Mouse (Mus musculus): ENCODE data around the gene Serpina3n. TPM values are rescaled to one million over a fixed set of nuclear protein-coding genes. Genes with fewer than 3 reads are reported as not detected.

The Serpina3n gene
- polyA plus RNA-seq, 1 experiment from 2014 or later = 2.7 TPM

DNA sequence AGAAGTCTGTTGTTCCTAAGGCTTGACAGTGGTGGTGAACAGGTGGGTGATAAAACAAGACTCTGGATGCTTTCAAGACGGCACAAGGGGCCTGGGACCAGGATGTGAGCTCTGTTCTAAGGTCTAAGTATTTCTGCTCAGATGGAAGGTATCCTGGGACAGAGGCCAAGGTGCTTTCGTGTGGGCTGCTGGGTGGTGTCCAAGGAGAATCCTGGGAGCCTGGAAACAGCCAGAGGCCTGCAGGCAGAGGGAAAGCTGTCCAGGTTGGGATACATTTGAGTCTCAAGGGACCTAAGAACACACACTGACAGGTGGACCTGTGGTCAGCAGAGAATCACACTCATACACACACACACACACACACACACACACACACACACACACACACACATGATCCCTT lies 8.0 kb downstream of the Serpina3n start:
- 69% methylated on average over 2 of the region's 2 CpGs for WGBS
- ATAC-seq (ENCODE audit: low FRiP score) = no peak
- Histone ChIP-seq H3K4me1 (0 out of 2 replicates have a peak, but pooled peaks cover 3% of the 10 kb centered on the region), H3K4me2 (no peak overlapping the region), H3K27me3 (replicated peaks) (no peaks in the 10 kb centered on the region), H3K27ac (replicated peaks) (no peak overlapping the region), H3K4me3 (replicated peaks) (no peak overlapping the region), H3K36me3 (no peaks in the 10 kb centered on the region), H3K9ac (replicated peaks) (no peak overlapping the region), H3K9me3 (replicated peaks) (no peaks in the 10 kb centered on the region)

DNA sequence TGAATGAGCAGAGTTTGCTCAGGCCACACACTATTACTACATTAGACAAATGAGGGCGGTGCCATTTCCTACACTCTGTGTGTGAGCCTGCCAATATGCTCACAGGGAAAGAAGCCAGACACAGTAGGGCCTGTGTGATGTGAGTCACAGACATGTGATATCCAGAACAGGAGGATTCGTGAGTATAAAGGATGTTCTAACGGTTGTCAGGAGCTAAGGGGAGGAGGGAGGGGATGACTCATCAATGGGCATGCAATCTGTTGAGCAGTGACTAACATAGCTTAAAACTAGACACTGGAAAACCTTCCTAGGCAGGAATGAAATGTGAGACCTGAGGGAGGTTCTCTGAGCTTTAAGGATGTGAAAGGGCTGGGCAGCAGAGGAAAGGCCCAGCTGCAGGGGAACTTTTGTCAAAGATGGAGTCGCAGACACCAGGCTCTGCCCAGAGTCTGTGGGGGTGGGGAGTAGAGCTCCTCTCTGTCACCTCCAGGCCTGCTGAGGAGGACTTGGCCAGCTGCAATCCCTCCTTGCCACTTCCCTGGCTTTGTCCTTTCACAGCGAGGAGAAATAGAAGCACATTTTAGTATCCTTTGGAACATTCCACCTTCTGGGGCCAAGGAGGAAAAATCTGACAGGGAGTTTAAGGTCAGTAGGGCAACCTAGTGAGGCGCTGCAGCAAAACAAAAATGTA lies 9.2 kb downstream of the Serpina3n start:
- H3K4me3 ChIP-seq (replicated peaks) = no peak overlapping the region
- no peaks in the 10 kb centered on the region for H3K36me3 ChIP-seq
- WGBS = 65% methylated on average over 6 of the region's 6 CpGs
- H3K27ac ChIP-seq (replicated peaks) = no peak overlapping the region
- H3K9ac ChIP-seq (replicated peaks) = no peak overlapping the region
- H3K4me2 ChIP-seq = no peak overlapping the region
- H3K27me3 ChIP-seq (replicated peaks) = 0 out of 2 replicates have a peak, but pooled peaks cover 1% of the 10 kb centered on the region
- ATAC-seq (ENCODE audit: low FRiP score) = no peak
- H3K9me3 ChIP-seq (replicated peaks) = no peaks in the 10 kb centered on the region
- 0 out of 2 replicates have a peak, but pooled peaks cover 3% of the 10 kb centered on the region for H3K4me1 ChIP-seq

DNA sequence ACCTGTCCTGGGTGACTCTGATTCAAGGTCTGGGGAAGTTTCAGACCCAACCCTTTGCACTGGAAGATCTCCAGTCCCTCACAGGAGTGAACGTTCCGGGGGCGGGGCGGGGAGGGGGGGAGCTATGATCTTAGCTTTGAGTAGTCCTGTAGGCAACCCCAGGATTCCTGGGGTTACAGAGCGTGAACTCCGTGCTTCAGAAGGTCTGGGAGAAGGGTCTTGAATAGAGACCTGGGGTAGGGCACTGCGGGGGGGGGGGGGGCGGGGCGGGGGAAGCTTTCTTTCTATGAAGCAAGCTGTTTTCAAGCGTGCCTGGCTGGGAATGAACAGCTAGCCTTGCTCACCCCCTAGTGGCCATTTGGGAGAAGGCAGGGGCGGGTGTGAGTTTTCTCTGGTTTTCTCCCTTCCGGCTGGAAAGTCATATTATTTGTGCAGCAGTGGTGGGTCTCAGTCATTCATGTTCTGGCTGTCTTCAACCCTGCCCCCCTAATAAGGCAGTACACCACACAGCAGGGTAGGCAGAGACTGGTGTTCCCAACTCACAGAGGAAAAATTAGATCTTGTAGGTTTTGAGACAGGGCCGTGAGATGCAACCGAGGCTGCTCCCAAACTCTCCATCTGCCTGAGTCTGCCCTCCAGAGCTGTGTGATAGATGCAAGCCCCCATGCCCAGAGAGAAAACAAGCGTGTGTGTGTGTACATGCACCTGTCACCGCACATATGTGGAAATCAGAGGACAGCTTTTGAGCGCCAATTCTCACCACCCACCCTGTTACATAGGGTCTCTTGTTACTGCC lies 12.0 kb downstream of the Serpina3n start:
- peak overlapping the region; percentile 29 for H3K4me3 ChIP-seq (replicated peaks)
- H3K27me3 ChIP-seq (replicated peaks) = 0 out of 2 replicates have a peak, but pooled peaks cover 2% of the 10 kb centered on the region
- WGBS = 18% methylated on average over 14 of the region's 17 CpGs

DNA sequence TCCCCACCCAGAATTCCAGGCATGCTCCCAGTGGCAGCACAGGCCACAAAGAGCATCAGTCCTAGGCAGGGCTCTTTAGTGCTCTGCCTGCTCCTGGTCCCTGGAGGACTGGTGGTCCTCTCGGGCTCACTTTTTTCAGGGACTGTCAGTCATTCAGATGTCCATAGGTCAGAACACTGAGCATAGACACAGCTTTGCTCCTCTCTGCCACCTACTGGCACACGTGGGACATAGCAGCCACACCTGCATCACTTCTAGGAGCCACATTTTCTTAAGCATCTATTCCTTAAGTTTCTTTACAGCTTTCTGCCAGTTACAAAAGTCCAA lies 12.6 kb downstream of the Serpina3n start:
- Histone ChIP-seq H3K4me1 (peaks cover 8% of the 10 kb centered on the region; the same call in 1 of the 2 replicates), H3K9me3 (replicated peaks) (no peaks in the 10 kb centered on the region), H3K4me2 (no peak overlapping the region), H3K9ac (replicated peaks) (no peak overlapping the region), H3K36me3 (no peaks in the 10 kb centered on the region), H3K4me3 (replicated peaks) (no peak overlapping the region), H3K27me3 (replicated peaks) (0 out of 2 replicates have a peak, but pooled peaks cover 2% of the 10 kb centered on the region), H3K27ac (replicated peaks) (peak overlapping the region; percentile 33; the same call in 1 of the 2 replicates)
- ATAC-seq (ENCODE audit: low FRiP score) = peak; percentile 60
- WGBS = 8% methylated on average over 2 of the region's 2 CpGs

More for the DNA sequence above, 12.0 kb downstream of the Serpina3n start:
- Histone ChIP-seq H3K9me3 (replicated peaks) (no peaks in the 10 kb centered on the region), H3K36me3 (no peaks in the 10 kb centered on the region), H3K9ac (replicated peaks) (0 out of 2 replicates have a peak overlapping the region, but pooled peaks have one; percentile 7), H3K4me1 (peaks cover 8% of the 10 kb centered on the region; the same call in 1 of the 2 replicates), H3K27ac (replicated peaks) (peak overlapping the region; percentile 33; the same call in 1 of the 2 replicates), H3K4me2 (peak overlapping the region; percentile 60)
- ATAC-seq (ENCODE audit: low FRiP score) = peak; percentile 82

DNA sequence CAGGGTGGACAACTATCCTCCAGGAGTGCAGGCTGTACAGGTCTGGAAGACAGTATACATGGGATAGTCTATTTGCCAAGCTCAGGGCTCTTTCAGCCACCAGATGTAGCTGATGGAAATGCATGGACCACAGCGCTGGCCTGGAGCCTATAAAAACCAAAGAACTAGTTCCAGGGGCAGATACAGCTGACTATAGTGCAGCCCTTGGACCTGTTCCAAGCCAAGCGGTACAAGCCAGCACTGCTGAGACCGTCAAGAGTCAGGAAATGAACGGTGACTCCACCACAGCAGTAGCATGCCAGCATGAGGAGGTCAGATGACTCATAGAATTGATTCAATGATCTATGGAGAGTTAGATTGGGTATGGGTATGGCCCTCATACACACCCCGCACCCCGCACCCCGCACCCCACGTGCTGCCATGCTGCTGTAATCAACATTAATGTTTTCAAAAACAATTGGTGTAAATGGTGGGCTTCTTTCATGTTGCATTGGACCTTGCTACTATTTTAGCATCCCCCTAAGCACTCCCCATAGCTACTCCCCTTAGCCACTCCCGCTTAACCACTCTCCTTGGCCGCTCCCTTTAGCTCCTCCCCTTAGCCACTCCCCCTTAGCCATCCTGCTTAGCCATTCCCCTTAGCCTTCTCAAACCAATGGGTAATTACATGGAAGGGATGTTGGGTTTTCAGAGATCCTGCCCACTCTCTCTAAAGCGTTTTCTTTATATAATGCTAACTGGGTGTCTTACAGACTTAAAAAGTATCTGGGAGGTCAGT lies 16.3 kb downstream of the Serpina3n start:
- Histone ChIP-seq H3K36me3 (no peaks in the 10 kb centered on the region), H3K9ac (replicated peaks) (no peak overlapping the region), H3K27me3 (replicated peaks) (0 out of 2 replicates have a peak, but pooled peaks cover 2% of the 10 kb centered on the region), H3K4me1 (peaks cover 8% of the 10 kb centered on the region; the same call in 1 of the 2 replicates), H3K4me2 (no peak overlapping the region), H3K9me3 (replicated peaks) (no peaks in the 10 kb centered on the region), H3K4me3 (replicated peaks) (no peak overlapping the region), H3K27ac (replicated peaks) (no peak overlapping the region)
- WGBS = 71% methylated on average over 11 of the region's 11 CpGs
- no peak; the same call in 1 of the 2 replicates for ATAC-seq (ENCODE audit: low FRiP score)

DNA sequence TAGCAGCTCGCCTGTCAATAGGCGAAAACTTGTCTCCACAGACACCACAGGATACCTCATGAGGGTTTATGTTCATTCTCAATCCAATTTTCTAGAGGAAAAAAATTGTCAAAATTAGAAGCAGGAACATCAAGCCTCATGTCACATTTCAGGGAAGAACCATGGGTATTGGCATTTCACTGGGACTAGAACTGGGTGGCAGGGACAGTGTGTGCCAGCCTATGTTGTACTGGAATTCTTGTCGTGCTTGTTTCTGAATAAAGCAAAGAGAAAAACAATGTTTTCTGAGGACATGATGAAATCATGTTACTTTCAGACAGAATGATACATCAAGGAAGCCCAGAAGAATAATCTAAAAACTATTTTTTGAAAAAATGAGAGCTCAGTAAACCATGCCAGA lies 19.1 kb downstream of the Serpina3n start:
- Histone ChIP-seq H3K27ac (replicated peaks) (no peak overlapping the region), H3K4me1 (peaks cover 5% of the 10 kb centered on the region; the same call in 1 of the 2 replicates), H3K9me3 (replicated peaks) (no peaks in the 10 kb centered on the region), H3K4me2 (no peak overlapping the region), H3K9ac (replicated peaks) (no peak overlapping the region), H3K27me3 (replicated peaks) (0 out of 2 replicates have a peak, but pooled peaks cover 2% of the 10 kb centered on the region), H3K36me3 (no peaks in the 10 kb centered on the region), H3K4me3 (replicated peaks) (no peak overlapping the region)
- 87% methylated on average over 3 of the region's 3 CpGs for WGBS
- ATAC-seq (ENCODE audit: low FRiP score) = no peak

DNA sequence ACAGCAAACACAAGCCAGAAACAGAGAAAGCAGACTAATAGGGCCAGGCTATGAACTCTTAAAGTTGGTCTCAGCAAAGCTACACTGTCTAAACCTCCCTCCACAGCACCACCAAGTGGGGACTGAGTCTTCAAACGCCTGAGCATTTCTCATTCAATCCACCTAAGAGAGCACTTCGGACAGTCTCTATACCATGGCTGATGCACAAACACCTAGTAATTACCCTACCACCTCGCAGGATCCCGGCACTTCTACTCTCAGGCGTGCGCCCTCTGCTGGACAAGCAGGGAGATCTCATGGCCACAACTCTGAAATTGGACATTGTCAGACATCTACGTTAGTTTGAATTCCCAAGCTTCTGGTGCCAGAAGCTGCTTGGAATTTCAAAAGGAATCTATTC lies 20.4 kb downstream of the Serpina3n start:
- Histone ChIP-seq H3K4me1 (peaks cover 5% of the 10 kb centered on the region; the same call in 1 of the 2 replicates), H3K27ac (replicated peaks) (no peak overlapping the region), H3K4me2 (no peak overlapping the region), H3K4me3 (replicated peaks) (no peak overlapping the region), H3K9ac (replicated peaks) (no peak overlapping the region), H3K36me3 (no peaks in the 10 kb centered on the region), H3K9me3 (replicated peaks) (no peaks in the 10 kb centered on the region), H3K27me3 (replicated peaks) (no peaks in the 10 kb centered on the region)
- ATAC-seq (ENCODE audit: low FRiP score) = no peak
- WGBS = 4% methylated on average over 7 of the region's 7 CpGs

DNA sequence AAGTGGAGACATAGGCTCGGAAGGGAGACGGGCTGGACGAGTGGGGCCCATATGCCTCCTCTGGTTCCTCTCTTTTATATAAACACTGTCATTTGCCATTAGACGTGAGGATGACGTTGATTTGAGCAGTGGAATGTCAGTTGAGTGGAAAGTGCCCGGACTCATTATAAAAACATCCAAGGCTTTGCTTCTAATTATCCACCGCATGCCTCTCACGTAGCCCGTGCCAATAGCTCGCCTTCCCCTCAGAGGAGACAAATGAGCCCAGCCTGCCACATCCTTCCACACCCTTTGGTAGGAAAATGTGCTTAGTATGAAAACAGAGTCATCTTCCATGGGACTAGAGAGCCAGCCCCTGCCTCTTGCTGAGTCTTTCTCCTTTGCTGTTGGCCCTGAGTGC lies 24.8 kb downstream of the Serpina3n start:
- Histone ChIP-seq H3K27me3 (replicated peaks) (no peaks in the 10 kb centered on the region), H3K4me1 (0 out of 2 replicates have a peak, but pooled peaks cover 7% of the 10 kb centered on the region), H3K9me3 (replicated peaks) (no peaks in the 10 kb centered on the region), H3K9ac (replicated peaks) (no peak overlapping the region), H3K27ac (replicated peaks) (no peak overlapping the region), H3K4me2 (no peak overlapping the region), H3K4me3 (replicated peaks) (no peak overlapping the region), H3K36me3 (no peaks in the 10 kb centered on the region)
- 72% methylated on average over 10 of the region's 10 CpGs for WGBS
- ATAC-seq (ENCODE audit: low FRiP score) = no peak

DNA sequence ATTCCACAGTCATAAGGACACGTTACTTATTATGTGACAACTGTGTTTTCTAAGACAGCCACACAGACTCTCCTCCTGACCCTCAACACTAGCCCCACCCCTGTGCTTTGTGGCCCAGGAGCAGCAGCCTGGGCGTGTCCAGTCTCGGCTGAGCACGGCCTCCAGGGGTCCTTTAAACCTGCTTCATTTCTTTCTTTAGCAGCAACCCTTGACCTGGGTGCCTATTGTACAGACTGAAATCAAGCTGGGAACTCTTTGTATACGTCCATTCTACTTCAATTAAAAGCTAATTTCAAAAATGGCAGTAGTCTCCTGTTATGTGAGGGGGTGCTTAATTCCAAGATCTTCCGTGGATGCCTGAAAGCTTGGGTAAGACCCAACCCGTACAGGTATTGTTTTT lies 26.7 kb downstream of the Serpina3n start:
- WGBS = 21% methylated on average over 7 of the region's 7 CpGs
- Histone ChIP-seq H3K4me1 (0 out of 2 replicates have a peak, but pooled peaks cover 7% of the 10 kb centered on the region), H3K4me3 (replicated peaks) (no peak overlapping the region), H3K4me2 (no peak overlapping the region), H3K36me3 (no peaks in the 10 kb centered on the region), H3K27ac (replicated peaks) (no peak overlapping the region), H3K27me3 (replicated peaks) (no peaks in the 10 kb centered on the region), H3K9me3 (replicated peaks) (no peaks in the 10 kb centered on the region), H3K9ac (replicated peaks) (no peak overlapping the region)
- ATAC-seq (ENCODE audit: low FRiP score) = no peak

DNA sequence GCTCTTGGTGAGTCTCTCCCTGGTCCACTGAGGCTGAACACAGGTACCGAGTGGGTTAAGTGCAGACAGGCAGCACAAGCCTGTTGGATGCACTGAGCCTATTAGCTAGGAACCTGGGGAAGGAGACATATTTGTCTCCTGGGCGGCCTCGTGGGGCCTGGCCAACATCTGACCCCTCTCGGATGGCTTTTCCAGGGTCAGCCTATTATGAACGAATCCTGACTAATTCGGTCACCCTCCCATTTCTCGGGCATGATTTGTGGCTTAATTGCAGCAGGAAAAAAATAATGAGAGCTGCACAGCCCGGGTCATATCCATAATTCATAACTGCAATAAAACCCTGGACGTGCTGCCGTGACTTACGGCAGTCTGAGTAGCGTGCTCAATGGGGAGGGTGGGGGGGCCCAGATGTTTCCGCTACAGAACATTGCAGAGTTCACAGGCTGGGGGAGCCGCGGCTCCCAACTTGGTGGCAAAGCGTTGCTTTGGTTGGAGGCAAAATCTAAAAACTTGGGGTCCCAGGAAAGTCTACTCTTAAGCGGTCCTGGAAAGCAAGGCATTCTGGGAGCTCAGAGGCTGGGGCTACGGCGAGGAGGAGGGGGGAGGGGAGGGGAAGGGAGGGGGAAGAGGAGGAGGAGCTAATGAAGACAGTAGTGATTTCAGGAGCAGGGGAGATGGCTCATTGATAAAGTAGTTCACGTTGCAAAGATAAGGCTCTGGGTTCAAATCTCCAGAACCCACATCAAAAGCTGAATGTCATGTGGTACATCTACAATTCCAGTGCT lies 27.6 kb downstream of the Serpina3n start:
- no peaks in the 10 kb centered on the region; the same call in 1 of the 2 replicates for H3K27me3 ChIP-seq (replicated peaks)
- peak overlapping the region; percentile 12 for H3K4me3 ChIP-seq (replicated peaks)
- H3K36me3 ChIP-seq = no peaks in the 10 kb centered on the region
- ATAC-seq (ENCODE audit: low FRiP score) = peak; percentile 68
- no peak overlapping the region for H3K27ac ChIP-seq (replicated peaks)
- 53% methylated on average over 20 of the region's 20 CpGs for WGBS
- no peak overlapping the region for H3K9ac ChIP-seq (replicated peaks)
- H3K4me1 ChIP-seq = 0 out of 2 replicates have a peak, but pooled peaks cover 7% of the 10 kb centered on the region
- H3K9me3 ChIP-seq (replicated peaks) = no peaks in the 10 kb centered on the region
- H3K4me2 ChIP-seq = peak overlapping the region; percentile 31
